Mouse (Mus musculus) midbrain, embryonic 15.5 days (tissue): ENCODE measurements around the gene Gm42421. TPM values are rescaled to one million over a fixed set of nuclear protein-coding genes. Genes with fewer than 3 reads are reported as not detected.

Experiments used
- ATAC-seq: fragments of 200-750 bp; cut with Nextera tagmentation; replicated peaks from 2 replicates; pipeline ENCODE4 v1.8.0; 2017; ENCODE audit warnings: moderate TSS enrichment
- H3K27ac ChIP-seq: fragments of 300-500 bp; sonication (generic); 2 replicates; pipeline ENCODE4 v1.5.1; 2015; ENCODE audit warnings: mild to moderate bottlenecking, inconsistent platforms
- H3K27me3 ChIP-seq: fragments of 300-500 bp; sonication (generic); replicated peaks from 2 replicates; pipeline ENCODE4 v1.6.1; 2015; ENCODE audit warnings: inconsistent platforms
- H3K36me3 ChIP-seq: fragments of 300-500 bp; sonication (generic); replicated peaks from 2 replicates; pipeline ENCODE4 v1.6.1; 2015; ENCODE audit warnings: inconsistent platforms
- H3K4me1 ChIP-seq: fragments of 300-500 bp; sonication (generic); 2 replicates; pipeline ENCODE4 v1.6.1; 2015; ENCODE audit warnings: inconsistent platforms
- H3K4me2 ChIP-seq: fragments of 300-500 bp; sonication (generic); 2 replicates; pipeline ENCODE4 v1.6.1; 2015; ENCODE audit warnings: inconsistent platforms, mild to moderate bottlenecking, moderate library complexity
- H3K4me3 ChIP-seq: fragments of 300-500 bp; sonication (generic); 2 replicates; pipeline ENCODE4 v1.5.1; 2015; ENCODE audit warnings: mild to moderate bottlenecking, inconsistent platforms
- H3K9ac ChIP-seq: fragments of 300-500 bp; sonication (generic); 2 replicates; pipeline ENCODE4 v1.6.1; 2015; ENCODE audit warnings: mild to moderate bottlenecking, inconsistent platforms
- H3K9me3 ChIP-seq: fragments of 300-500 bp; sonication (generic); 2 replicates; pipeline ENCODE4 v1.6.1; 2016; ENCODE audit warnings: inconsistent platforms
- WGBS: fragments of 180-500 bp; shearing (Covaris S2); methylation state at CpG from one replicate; pipeline ENCODE4 v1.1.7; 2015; ENCODE audit warnings: mixed read lengths; 5-methylcytosine and 5-hydroxymethylcytosine counted together
- polyA plus RNA-seq: library from polyadenylated mRNA; unstranded; fragments of >200 nt; fragmentation: Nextera tagmentation; extraction: Ambion mirVana; gene quantifications from 2 replicates; pipeline ENCODE4 v1.2.1, GENCODE M21; 2015

The Gm42421 gene
- polyA plus RNA-seq, 1 experiment from 2014 or later, result 3.7 TPM

- H3K27me3 ChIP-seq, result no peaks in the 10 kb centered on the region
- H3K4me3 ChIP-seq, result no peak overlapping the region
- no peak overlapping the region for H3K9ac ChIP-seq
- 89% methylated on average over 9 of the region's 9 CpGs for WGBS
- H3K4me2 ChIP-seq, result no peak overlapping the region
- ATAC-seq, result no peak
- peaks cover 33% of the 10 kb centered on the region for H3K36me3 ChIP-seq
- no peaks in the 10 kb centered on the region for H3K9me3 ChIP-seq
- no peaks in the 10 kb centered on the region; the same call in 1 of the 2 replicates for H3K4me1 ChIP-seq
- H3K27ac ChIP-seq, result no peak overlapping the region
These were observed 11.8 kb upstream of the Gm42421 start for GRCm38 (mm10) chr5:143916221-143916620.

DNA sequence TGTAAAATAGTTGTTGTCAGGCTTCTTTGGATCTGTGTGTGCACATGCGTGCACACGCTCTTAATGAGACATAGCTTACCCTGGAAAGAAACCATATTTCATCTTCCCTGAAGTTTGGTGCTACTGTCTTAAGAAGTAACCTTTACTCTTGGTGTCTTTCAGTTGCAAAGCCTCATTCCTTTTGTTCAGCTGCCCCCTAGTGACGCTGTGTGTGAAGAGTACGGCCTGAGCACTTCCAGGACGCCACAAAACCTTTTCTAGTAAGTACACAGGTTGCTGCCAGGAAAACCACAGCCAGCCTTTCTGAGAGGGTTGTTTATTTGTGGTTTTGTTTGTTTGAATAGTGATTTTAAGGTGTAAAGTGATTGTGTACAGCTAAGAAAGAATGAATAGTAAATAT lies 10.6 kb upstream of the Gm42421 start:
- no peaks in the 10 kb centered on the region for H3K27me3 ChIP-seq
- H3K36me3 ChIP-seq, result peaks cover 41% of the 10 kb centered on the region
- no peak overlapping the region for H3K4me3 ChIP-seq
- no peaks in the 10 kb centered on the region for H3K4me1 ChIP-seq
- H3K9me3 ChIP-seq, result no peaks in the 10 kb centered on the region
- H3K4me2 ChIP-seq, result no peak overlapping the region
- no peak for ATAC-seq
- no peak overlapping the region for H3K27ac ChIP-seq
- H3K9ac ChIP-seq, result no peak overlapping the region
- 44% methylated on average over 5 of the region's 5 CpGs for WGBS

- WGBS, result 91% methylated on average over 3 of the region's 3 CpGs
- H3K9ac ChIP-seq, result no peak overlapping the region
- no peak overlapping the region for H3K4me2 ChIP-seq
- H3K27me3 ChIP-seq, result no peaks in the 10 kb centered on the region
- no peaks in the 10 kb centered on the region for H3K9me3 ChIP-seq
- no peak overlapping the region for H3K4me3 ChIP-seq
- peaks cover 48% of the 10 kb centered on the region for H3K36me3 ChIP-seq
- H3K4me1 ChIP-seq, result no peaks in the 10 kb centered on the region
- ATAC-seq, result no peak
- H3K27ac ChIP-seq, result no peak overlapping the region
These were observed 9.9 kb upstream of the Gm42421 start for GRCm38 (mm10) chr5:143918120-143918519.

- no peaks in the 10 kb centered on the region for H3K9me3 ChIP-seq
- no peak overlapping the region for H3K4me3 ChIP-seq
- ATAC-seq, result no peak
- H3K27ac ChIP-seq, result no peak overlapping the region
- H3K36me3 ChIP-seq, result peaks cover 67% of the 10 kb centered on the region
- H3K27me3 ChIP-seq, result no peaks in the 10 kb centered on the region
- H3K4me1 ChIP-seq, result no peaks in the 10 kb centered on the region
- WGBS, result 91% methylated on average over 6 of the region's 6 CpGs
- no peak overlapping the region for H3K9ac ChIP-seq
- no peak overlapping the region for H3K4me2 ChIP-seq
These were observed 3.1 kb upstream of the Gm42421 start for GRCm38 (mm10) chr5:143924781-143925452.

GRCm38 (mm10) chr5:143929291-143929690 lies 1.3 kb downstream of the Gm42421 start:
- H3K27me3 ChIP-seq, result no peaks in the 10 kb centered on the region
- peaks cover 46% of the 10 kb centered on the region for H3K36me3 ChIP-seq
- no peaks in the 10 kb centered on the region; the same call in 1 of the 2 replicates for H3K4me1 ChIP-seq
- H3K4me2 ChIP-seq, result no peak overlapping the region
- H3K9me3 ChIP-seq, result no peaks in the 10 kb centered on the region
- H3K4me3 ChIP-seq, result no peak overlapping the region
- 93% methylated on average over 4 of the region's 4 CpGs for WGBS
- ATAC-seq, result no peak
- H3K27ac ChIP-seq, result no peak overlapping the region
- H3K9ac ChIP-seq, result no peak overlapping the region

DNA sequence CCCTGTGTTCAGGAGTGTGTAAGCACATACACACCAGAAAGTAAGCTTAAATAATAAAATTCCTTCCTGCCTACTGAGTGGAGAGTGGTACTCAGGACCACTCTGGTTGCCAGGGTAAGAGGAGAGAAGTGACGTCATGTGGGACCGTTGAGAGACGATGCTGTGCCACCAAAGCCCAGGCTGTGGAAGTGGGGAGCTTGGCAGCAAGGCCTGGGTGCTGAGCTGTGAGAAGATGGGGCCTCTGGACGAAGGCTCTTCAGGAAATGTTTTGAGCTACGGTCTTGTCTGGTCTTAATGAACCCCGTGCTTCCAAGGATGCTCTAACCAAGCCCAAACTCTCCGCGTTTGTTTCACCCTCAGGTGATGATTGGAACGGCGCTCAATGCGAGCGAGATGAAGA lies 2.7 kb downstream of the Gm42421 start:
- no peaks in the 10 kb centered on the region for H3K27me3 ChIP-seq
- no peaks in the 10 kb centered on the region; the same call in 1 of the 2 replicates for H3K4me1 ChIP-seq

GRCm38 (mm10) chr5:143931863-143932580 lies 4.0 kb downstream of the Gm42421 start:
- H3K9ac ChIP-seq, result no peak overlapping the region
- ATAC-seq, result no peak
- 91% methylated on average over 6 of the region's 6 CpGs for whole genome bisulfite sequencing

More for the DNA sequence above, 2.7 kb downstream of the Gm42421 start:
- Histone ChIP-seq H3K36me3 (peaks cover 40% of the 10 kb centered on the region), H3K27ac (no peak overlapping the region), H3K9ac (no peak overlapping the region), H3K9me3 (no peaks in the 10 kb centered on the region), H3K4me2 (no peak overlapping the region), H3K4me3 (no peak overlapping the region)
- WGBS, result 94% methylated on average over 12 of the region's 12 CpGs
- ATAC-seq, result no peak

GRCm38 (mm10) chr5:143932831-143933230 lies 4.9 kb downstream of the Gm42421 start, which contains the start of gene Rsph10b:
Gene Rsph10b (plus strand): TSS chr5:143933035.
- Histone ChIP-seq H3K4me3 (no peak within 1 kb of the TSS; the same call in 1 of the 2 replicates), H3K4me1 (no peaks in the 10 kb centered on the region; the same call in 1 of the 2 replicates), H3K9me3 (no peaks in the 10 kb centered on the region), H3K36me3 (peaks cover 27% of the 10 kb centered on the region; the same call in 1 of the 2 replicates), H3K27ac (no peak within 1 kb of the TSS), H3K9ac (no peak within 1 kb of the TSS), H3K4me2 (peak within 1 kb of the TSS; percentile 17; the same call in 1 of the 2 replicates), H3K27me3 (no peaks in the 10 kb centered on the region)
- ATAC-seq, result no peak
- 18% methylated on average over 8 of the region's 8 CpGs for WGBS

More at GRCm38 (mm10) chr5:143931863-143932580, 4.0 kb downstream of the Gm42421 start:
- Histone ChIP-seq H3K4me2 (no peak overlapping the region), H3K9me3 (no peaks in the 10 kb centered on the region), H3K27ac (no peak overlapping the region), H3K4me1 (no peaks in the 10 kb centered on the region; the same call in 1 of the 2 replicates), H3K4me3 (no peak overlapping the region), H3K27me3 (no peaks in the 10 kb centered on the region), H3K36me3 (peaks cover 27% of the 10 kb centered on the region)

DNA sequence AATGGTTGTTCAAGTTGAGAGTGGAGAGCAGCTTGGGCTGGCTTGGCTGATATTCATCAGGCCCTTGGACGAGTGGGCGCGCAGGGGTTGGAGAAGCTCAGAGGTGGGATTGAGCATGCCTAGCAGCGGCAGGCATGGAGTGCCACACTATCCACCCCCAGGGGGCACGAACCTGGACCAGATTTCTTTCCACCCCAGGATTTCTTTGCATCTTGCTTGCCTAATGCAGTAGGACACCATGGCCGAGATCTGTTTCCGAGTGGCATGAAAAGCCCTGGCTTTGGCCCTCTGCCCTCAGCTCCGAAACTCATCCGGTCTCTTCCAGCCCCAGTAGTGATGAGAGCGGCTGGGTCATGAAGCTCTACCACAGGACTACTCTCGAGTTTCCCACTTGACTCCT lies 5.4 kb downstream of the Gm42421 start:
- no peak overlapping the region for H3K27ac ChIP-seq
- H3K9ac ChIP-seq, result no peak overlapping the region
- no peak overlapping the region for H3K4me3 ChIP-seq
- H3K4me2 ChIP-seq, result no peak overlapping the region
- no peaks in the 10 kb centered on the region for H3K27me3 ChIP-seq
- ATAC-seq, result no peak
- H3K4me1 ChIP-seq, result no peaks in the 10 kb centered on the region; the same call in 1 of the 2 replicates
- 83% methylated on average over 11 of the region's 11 CpGs for WGBS
- H3K36me3 ChIP-seq, result peaks cover 22% of the 10 kb centered on the region; the same call in 1 of the 2 replicates
- H3K9me3 ChIP-seq, result no peaks in the 10 kb centered on the region

- WGBS, result 90% methylated on average over 1 of the region's 1 CpGs
- H3K27ac ChIP-seq, result no peak overlapping the region
- no peak overlapping the region for H3K4me3 ChIP-seq
These were observed 5.9 kb downstream of the Gm42421 start for GRCm38 (mm10) chr5:143933875-143934274.

DNA sequence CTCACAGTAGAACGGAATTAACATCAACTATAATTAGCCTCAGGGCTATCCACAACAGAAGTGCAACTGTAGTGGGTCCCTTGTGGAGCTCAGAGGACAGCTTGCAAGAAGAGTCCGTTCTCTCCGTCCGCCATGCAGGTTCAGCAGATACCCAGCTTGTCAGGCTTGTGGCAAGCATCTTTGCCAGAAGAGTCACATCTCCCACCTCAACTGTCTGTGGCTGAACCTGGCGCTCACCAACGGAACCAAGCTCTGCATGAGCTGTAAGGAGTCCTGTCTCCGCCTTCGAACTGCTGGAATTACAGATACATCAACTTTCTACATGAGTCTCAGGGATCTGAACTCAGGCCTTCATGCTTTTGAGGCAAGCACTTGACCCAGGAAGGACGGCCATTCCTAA lies 8.2 kb downstream of the Gm42421 start:
- WGBS, result 91% methylated on average over 9 of the region's 9 CpGs
- no peaks in the 10 kb centered on the region for H3K9me3 ChIP-seq
- H3K27ac ChIP-seq, result no peak overlapping the region
- no peaks in the 10 kb centered on the region for H3K27me3 ChIP-seq
- H3K4me3 ChIP-seq, result no peak overlapping the region
- H3K4me2 ChIP-seq, result no peak overlapping the region
- H3K4me1 ChIP-seq, result no peaks in the 10 kb centered on the region; the same call in 1 of the 2 replicates
- 0 out of 2 replicates have a peak, but pooled peaks cover under 1% of the 10 kb centered on the region for H3K36me3 ChIP-seq
- H3K9ac ChIP-seq, result no peak overlapping the region
- no peak for ATAC-seq

More at GRCm38 (mm10) chr5:143933875-143934274, 5.9 kb downstream of the Gm42421 start:
- H3K4me1 ChIP-seq, result no peaks in the 10 kb centered on the region; the same call in 1 of the 2 replicates
- H3K4me2 ChIP-seq, result no peak overlapping the region
- no peaks in the 10 kb centered on the region for H3K9me3 ChIP-seq
- no peak overlapping the region for H3K9ac ChIP-seq
- no peak for ATAC-seq
- H3K27me3 ChIP-seq, result no peaks in the 10 kb centered on the region
- peaks cover 17% of the 10 kb centered on the region; the same call in 1 of the 2 replicates for H3K36me3 ChIP-seq

GRCm38 (mm10) chr5:143941588-143941987 lies 13.6 kb downstream of the Gm42421 start:
- Histone ChIP-seq H3K9me3 (no peaks in the 10 kb centered on the region), H3K27ac (no peak overlapping the region), H3K4me3 (no peak overlapping the region), H3K27me3 (no peaks in the 10 kb centered on the region), H3K9ac (no peak overlapping the region), H3K36me3 (no peaks in the 10 kb centered on the region), H3K4me2 (no peak overlapping the region), H3K4me1 (no peaks in the 10 kb centered on the region)
- WGBS, result 25% methylated on average over 10 of the region's 10 CpGs
- ATAC-seq, result no peak
